Mouse (Mus musculus): ENCODE data around the gene Tufm. TPM values are rescaled to one million over a fixed set of nuclear protein-coding genes. Genes with fewer than 3 reads are reported as not detected.
A peak's percentile ranks its signal among the peaks of the same experiment; 100 is the strongest.
"Not testable (repeated sequence)": the region's sequence is repeated elsewhere in the genome, so short reads cannot be mapped to it uniquely, and the experiment has no call there.

The Tufm gene
- total RNA-seq, 2 experiments from 2014 or later = 75.5 to 85.3 TPM

GRCm38 (mm10) chr7:126464836-126465235 is 22.3 kb upstream of the Tufm start:
- ATAC-seq (replicated peaks; ENCODE audit: poor library complexity, severe bottlenecking) = no peak

GRCm38 (mm10) chr7:126465246-126466030 is 21.7 kb upstream of the Tufm start:
- no peak for ATAC-seq (replicated peaks; ENCODE audit: poor library complexity, severe bottlenecking)

- no peak for ATAC-seq (replicated peaks; ENCODE audit: poor library complexity, severe bottlenecking)
These were observed 21.0 kb upstream of the Tufm start for GRCm38 (mm10) chr7:126466116-126466515.

GRCm38 (mm10) chr7:126466707-126467106 is 20.5 kb upstream of the Tufm start:
- no peak for ATAC-seq (replicated peaks; ENCODE audit: poor library complexity, severe bottlenecking)

- peak; percentile 28; the same call in 1 of the 2 replicates for ATAC-seq (replicated peaks; ENCODE audit: poor library complexity, severe bottlenecking)
These were observed 19.9 kb upstream of the Tufm start for GRCm38 (mm10) chr7:126467271-126467670.

GRCm38 (mm10) chr7:126467834-126468627 is 19.1 kb upstream of the Tufm start:
- no peak for ATAC-seq (replicated peaks; ENCODE audit: poor library complexity, severe bottlenecking)

- ATAC-seq (replicated peaks; ENCODE audit: poor library complexity, severe bottlenecking) = peak; percentile 53
These were observed 17.1 kb upstream of the Tufm start for GRCm38 (mm10) chr7:126470077-126470476.

- no peak for ATAC-seq (replicated peaks; ENCODE audit: poor library complexity, severe bottlenecking)
These were observed 15.8 kb upstream of the Tufm start for GRCm38 (mm10) chr7:126471361-126471760.

- ATAC-seq (replicated peaks; ENCODE audit: poor library complexity, severe bottlenecking) = no peak
These were observed 15.3 kb upstream of the Tufm start for GRCm38 (mm10) chr7:126471853-126472252.

GRCm38 (mm10) chr7:126472306-126472705 is 14.9 kb upstream of the Tufm start:
- ATAC-seq (replicated peaks; ENCODE audit: poor library complexity, severe bottlenecking) = peak; percentile 60

GRCm38 (mm10) chr7:126472713-126473112 is 14.4 kb upstream of the Tufm start:
- ATAC-seq (replicated peaks; ENCODE audit: poor library complexity, severe bottlenecking) = no peak; the same call in 1 of the 2 replicates

GRCm38 (mm10) chr7:126473470-126474086 is 13.6 kb upstream of the Tufm start:
- no peak for ATAC-seq (replicated peaks; ENCODE audit: poor library complexity, severe bottlenecking)

GRCm38 (mm10) chr7:126474486-126474955 is 12.6 kb upstream of the Tufm start:
- no peak for ATAC-seq (replicated peaks; ENCODE audit: poor library complexity, severe bottlenecking)

- peak; percentile 58 for ATAC-seq (replicated peaks; ENCODE audit: poor library complexity, severe bottlenecking)
These were observed 12.1 kb upstream of the Tufm start, which contains the start of gene Sh2b1 for GRCm38 (mm10) chr7:126474993-126475581. Gene Sh2b1, minus strand, starts transcription at chr7:126475424.

GRCm38 (mm10) chr7:126481699-126482098 is 5.5 kb upstream of the Tufm start:
- ATAC-seq (replicated peaks; ENCODE audit: poor library complexity, severe bottlenecking) = peak; percentile 40; the same call in 1 of the 2 replicates

- peak; percentile 79 for ATAC-seq (replicated peaks; ENCODE audit: poor library complexity, severe bottlenecking)
These were observed 4.7 kb upstream of the Tufm start for GRCm38 (mm10) chr7:126482392-126482871.

- not testable (repeated sequence) for ATAC-seq (replicated peaks; ENCODE audit: poor library complexity, severe bottlenecking)
These were observed 640 bp downstream of the Tufm start for GRCm38 (mm10) chr7:126487617-126488385.

GRCm38 (mm10) chr7:126491005-126491404 is 3.8 kb downstream of the Tufm start:
- no peak for ATAC-seq (replicated peaks; ENCODE audit: poor library complexity, severe bottlenecking)

GRCm38 (mm10) chr7:126491973-126492372 is 4.8 kb downstream of the Tufm start:
- no peak for ATAC-seq (replicated peaks; ENCODE audit: poor library complexity, severe bottlenecking)
